Mouse (Mus musculus): Measurements from ENCODE around the gene Pick1. TPM values are rescaled to one million over a fixed set of nuclear protein-coding genes. Genes with fewer than 3 reads are reported as not detected.
"Not testable (repeated sequence)": the region's sequence is repeated elsewhere in the genome, so short reads cannot be mapped to it uniquely, and the experiment has no call there.

The Pick1 gene
- total RNA-seq, 2 experiments from 2014 or later: 22.4 to 22.8 TPM

DNA sequence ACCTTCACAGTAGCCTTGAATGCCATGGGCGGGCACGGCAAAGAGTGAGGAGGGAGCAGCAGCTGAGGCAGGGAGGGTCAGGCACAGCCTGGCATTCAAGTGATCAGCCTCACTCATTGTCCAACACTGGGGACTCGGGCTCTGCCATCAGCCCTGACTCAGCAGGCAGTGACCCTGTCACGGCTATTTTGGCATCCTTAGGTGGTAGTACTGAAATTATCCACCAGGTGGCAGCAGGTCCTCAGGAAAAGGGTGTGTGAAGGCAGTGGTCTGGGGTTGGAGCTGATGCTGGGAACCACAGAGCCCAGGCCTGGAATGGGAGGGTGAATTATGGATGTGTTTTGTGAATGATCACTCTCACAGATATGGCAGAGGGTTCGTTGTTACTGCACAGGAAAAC lies 4.3 kb upstream of the Pick1 start:
- peak; percentile 84 to 96 for DNase-seq

DNA sequence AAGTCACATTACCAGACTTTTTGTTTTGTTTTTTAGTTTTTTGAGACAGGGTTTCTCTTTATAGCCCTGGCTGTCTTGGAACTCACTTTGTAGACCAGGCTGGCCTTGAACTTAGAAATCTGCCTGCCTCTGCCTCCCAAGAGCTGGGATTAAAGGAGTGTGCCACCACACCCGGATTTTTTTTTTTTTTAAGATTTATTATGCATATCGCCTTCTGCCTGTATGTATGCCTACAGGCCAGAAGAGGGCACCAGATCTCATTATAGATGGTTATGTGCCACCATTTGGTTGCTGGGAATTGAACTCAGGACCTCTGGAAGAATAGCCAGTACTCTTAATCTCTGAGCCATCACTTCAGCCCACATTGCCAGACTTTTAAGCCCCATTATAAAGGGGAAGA lies 3.2 kb upstream of the Pick1 start:
- DNase-seq: not testable (repeated sequence)

DNA sequence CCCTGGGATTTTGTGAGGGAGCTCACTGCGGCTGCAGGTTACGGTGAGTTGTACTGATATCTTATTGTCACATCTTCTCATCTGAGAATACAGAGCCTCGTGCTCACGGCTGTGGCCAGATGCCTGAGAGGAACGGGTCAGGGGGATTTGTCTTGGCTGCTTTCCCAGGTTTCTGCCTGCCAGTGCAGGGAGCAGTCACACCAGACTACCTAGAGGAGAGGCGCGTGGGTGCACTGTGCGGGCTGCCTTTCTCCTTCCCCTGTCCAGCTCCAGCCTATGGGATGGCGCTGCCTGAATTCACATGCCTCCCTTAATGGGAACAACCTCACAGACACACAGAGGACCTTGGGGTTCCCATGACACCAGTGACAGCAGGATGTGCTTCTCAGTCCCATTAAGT lies 6.3 kb downstream of the Pick1 start:
- no peak for DNase-seq

DNA sequence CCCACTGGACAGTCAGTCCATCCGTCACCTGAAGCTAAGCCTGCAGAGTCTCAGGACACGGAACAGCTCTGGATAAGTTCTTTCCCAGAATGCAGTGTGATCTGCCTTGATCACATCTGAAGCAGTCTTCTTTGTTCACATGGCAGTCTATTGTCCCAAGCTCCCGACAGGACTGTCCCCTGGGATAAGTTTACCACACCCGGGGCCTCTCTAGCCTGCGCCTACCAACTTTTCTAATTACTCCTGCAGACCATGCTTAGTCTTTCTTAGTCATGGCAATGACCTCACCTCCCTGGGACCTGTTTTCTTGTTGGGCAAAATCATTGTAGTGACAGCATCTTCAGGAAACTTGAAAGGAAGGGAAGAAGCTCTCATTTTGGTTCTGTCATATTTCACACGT lies 9.1 kb downstream of the Pick1 start:
- peak in 1 of 2 experiments; percentile 41 for DNase-seq

DNA sequence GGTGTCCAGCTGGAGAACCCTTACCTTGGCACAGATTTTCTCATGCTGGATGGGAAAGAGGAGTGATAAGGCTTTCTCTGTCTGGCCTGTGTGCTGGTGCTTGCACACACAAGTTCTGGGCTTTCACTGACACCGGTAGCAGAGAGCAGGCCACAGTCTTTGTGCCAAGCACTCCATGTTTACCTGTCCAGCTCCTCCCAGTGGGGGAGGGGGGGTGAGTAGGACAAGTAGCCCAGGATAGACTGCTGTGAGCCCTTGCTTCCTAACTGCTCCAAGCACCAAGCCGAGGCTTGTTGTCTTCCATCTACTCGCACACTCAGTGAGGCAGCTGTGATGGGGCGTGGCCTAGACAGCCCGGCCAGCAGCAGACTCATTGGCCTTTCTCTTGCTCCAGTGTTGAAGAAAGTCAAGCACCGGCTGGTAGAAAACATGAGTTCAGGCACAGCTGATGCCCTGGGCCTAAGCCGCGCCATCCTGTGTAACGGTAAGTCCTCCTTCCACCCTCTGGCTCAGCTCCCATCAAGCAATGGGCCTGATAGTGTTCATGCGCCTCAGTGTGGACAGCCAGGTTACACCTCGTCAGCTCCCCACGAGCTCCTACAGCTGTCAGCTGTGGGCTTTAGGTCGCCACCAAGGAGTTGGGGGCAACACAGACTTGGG lies 13.7 kb downstream of the Pick1 start:
- no peak for DNase-seq

DNA sequence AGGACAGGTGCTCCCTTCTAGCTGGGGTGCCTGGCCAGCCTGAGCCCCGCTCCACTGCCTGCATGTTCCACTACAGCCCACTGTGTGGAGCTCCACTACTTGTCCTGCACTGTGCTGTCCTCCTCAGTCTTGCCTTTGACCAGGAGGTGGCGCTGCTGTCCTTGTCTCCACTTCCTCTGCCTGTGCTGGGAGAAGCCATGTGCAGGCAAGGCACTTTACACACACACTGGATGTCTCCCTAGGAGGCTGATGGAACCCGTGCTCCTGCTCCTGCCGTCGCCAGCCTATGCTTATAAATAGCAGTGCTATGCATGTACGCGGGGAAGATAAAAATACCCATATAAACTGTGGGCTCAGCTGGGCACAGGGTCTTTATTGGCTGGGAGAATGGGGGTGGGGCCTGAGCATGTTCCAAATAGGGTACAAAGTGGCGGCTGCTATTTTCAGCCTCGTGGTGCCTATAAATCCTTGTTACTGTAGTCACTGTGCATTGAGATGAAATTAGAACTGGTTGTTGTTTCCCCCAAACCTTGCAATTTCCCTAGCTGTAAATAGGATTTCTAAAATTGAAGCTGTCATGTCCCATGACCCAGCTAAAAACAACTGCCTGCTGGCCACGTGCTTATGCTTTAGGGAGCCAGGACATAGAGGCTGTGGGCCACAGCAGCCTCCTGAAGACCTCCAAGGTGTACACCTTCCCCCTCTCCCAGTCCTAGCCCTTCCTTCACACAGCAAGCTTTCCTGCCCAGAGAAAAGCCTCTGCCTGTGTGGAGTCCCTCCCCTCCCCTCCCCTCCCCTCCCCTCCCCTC lies 14.5 kb downstream of the Pick1 start:
- DNase-seq: peak; percentile 96 to 97

DNA sequence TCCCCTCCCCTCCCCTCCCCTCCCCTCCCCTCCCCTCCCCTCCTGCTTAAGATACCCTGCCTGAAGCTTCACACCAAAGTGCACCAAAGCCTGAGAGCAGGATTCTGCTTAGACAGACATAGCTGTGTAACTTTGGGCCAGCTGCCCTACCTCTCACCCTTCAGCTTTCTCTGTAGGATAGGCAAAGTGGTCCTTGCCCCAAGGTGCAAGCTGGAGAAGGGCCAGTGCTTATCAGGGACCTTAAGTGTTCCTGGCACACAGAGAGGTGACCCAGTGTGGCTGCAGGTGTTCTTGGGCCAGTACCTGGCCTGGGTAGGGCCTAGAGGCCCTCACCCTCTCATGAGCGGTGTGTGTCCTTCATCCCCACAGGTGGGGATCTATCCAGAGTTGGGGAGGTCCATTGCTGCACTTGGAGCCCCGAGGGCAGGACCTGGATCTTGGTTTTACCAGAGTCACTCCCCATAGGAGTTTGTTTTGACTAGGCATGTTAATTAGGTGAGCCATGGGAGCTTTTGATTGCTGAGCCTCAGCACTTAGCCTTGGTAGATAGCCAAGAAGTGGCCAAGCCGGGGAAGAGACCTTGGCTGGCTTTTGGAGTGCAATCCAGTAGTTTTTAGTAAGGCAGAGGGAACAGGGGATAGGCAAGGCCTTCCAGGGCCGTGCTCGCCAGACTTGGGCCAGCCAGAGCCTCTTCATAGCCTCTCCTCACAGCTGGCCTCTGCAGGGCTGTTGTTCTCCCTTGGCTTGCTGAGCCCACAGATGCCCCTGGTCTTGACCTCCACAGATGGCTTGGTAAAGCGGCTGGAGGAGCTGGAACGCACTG lies 15.3 kb downstream of the Pick1 start:
- DNase-seq: peak; percentile 49 to 55

DNA sequence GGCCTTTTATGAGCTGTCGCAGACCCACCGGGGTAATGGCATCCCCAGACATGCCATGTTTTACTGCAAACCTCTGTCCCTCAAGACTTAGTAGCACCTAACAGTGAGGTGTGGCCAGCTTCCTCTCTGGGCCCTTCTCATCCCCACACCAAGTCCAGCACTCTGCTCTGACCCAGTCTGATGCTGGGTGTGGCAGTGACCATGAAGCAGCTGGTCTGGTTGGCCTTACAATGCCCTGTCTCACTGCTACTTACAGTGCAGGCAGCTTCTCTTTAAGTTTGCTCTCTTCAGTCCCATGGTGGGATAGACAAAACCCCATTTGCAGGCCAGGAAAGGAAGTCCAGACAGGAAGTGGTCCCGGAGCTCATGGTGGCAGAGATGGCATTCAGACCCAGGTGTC lies 16.3 kb downstream of the Pick1 start:
- DNase-seq: no peak

DNA sequence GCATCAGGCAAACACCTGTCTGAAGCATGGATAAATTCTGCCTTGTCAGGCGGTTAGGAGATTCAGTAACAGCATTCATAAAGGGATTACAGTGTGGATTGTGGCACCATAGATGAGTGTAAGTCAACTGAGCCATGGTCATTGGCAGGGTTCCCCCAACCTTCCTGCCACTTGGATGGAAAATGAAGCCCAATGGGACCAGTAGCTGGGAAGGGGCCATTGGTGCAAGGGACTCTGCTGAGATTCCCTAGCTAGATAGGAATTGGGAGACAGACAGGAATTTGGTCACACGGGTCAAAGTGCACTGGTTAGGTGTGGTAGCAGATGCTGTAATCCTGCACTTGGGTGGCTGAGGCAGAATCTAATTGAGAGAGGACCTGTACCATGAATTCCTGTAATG lies 21.3 kb downstream of the Pick1 start:
- DNase-seq: no peak

DNA sequence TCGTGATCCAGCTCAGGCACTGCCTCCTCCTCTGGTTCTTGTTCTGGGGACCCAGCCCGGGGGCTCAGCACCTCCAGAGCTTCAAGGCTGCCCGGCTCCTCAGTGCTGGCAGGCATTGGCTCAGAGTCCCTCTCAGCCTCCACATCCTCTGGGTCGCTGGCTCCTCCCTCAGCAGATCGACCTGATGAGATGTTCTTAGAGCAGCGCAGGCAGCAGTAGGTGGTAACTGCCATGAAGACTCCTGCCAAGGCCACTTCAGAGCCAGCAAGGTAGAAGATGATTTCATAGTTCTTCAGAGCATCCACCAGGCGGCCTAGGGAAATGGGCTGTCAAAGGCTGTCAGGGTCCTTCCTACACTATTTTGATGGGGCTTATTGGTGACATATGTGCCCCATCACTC lies 22.2 kb downstream of the Pick1 start:
- DNase-seq: no peak

DNA sequence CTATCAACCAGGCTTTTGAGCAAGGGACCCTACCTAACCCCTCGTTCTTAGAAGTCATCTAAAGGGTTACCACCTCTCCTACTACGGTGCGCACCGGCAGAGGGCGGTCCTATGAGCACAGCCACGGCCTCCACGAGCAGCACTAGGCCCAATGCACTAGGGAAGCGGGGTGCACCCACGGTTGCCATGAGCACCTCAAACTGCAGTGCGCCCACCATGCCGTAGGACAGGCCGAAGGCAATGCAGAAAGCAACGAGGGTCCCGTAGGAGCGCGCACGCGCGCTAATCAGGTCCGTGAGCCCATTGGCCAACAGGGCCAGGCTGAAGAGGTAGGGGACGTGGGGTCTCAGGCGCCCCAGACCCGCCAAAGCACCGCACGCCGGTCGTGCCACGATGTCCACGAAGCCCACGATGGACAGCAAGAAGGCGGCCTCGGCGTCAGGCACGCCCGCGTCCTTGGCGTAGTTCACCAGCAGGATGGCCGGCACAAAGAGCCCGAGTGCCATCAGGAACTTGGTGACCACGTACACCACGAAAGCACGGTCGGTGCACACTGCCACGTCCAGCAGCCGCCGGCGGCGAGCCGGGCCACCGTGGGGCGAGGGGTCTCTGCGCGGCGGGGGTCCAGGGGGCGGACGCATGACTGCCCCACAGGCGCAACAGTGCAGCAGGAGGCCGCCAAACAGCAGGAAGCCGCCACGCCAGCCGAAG lies 23.0 kb downstream of the Pick1 start:
- no peak for DNase-seq

DNA sequence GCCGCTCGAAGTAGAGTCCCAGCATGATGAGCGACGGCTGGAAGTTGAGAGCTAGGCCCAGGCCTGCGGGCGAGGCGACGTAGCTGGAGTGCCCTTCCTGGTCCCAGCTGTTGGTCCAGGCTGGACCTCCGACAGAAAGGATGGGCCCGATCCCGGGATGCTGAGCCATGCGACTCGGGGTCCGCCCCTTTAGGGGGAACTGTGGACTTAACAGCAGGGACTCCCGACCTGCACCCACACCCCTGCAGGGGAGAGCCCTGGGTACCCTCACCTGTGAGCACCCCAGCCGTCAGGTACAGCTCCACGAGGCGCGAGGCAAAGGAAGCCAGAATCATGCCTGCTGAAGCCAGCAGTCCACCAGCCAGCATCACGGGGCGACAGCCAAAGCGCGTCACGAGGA lies 23.6 kb downstream of the Pick1 start:
- DNase-seq: no peak

DNA sequence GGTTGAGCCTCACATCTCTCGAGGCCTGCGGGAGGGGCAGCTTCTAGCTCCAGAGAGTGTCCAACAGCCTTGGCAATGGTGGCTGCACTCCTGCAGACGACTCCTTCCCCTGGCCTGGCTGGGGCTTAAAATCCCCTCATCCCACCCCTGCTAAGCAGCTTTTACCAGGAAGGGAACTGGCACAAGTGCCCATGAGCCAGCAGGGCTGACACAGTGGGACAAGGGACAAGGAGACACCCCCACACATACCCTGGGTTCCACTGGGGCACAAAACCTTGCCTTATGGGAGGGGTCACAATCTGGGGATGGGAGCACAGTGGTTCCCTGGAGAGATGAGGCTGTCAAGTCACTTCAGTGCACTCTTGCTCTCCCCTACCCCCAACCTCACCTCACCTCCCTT lies 25.7 kb downstream of the Pick1 start, which contains the start of gene Slc16a8:
Gene Slc16a8 (minus strand): TSS at position 101 of the 400 bp plus-strand sequence.
- DNase-seq: no peak

DNA sequence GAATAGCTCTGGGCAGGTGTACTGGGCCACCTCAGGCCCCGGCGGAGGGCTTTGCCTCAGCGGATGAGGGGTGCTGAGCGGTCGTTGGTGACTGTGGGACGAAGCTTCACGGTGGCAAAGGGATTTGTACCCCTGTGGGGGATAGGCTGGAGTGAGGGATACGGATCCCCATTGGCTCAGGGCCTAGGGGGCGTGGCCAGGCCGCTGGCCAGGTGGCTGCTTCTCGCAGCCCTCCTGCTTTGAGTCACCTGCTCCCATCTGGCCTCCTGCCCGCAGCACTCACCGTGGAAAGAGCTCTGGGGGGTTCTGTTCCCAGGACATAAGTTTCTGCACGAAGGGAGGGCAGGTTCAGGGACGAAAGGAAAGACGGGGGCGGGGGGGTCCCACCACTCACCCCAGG lies 29.5 kb downstream of the Pick1 start:
- no peak for DNase-seq

DNA sequence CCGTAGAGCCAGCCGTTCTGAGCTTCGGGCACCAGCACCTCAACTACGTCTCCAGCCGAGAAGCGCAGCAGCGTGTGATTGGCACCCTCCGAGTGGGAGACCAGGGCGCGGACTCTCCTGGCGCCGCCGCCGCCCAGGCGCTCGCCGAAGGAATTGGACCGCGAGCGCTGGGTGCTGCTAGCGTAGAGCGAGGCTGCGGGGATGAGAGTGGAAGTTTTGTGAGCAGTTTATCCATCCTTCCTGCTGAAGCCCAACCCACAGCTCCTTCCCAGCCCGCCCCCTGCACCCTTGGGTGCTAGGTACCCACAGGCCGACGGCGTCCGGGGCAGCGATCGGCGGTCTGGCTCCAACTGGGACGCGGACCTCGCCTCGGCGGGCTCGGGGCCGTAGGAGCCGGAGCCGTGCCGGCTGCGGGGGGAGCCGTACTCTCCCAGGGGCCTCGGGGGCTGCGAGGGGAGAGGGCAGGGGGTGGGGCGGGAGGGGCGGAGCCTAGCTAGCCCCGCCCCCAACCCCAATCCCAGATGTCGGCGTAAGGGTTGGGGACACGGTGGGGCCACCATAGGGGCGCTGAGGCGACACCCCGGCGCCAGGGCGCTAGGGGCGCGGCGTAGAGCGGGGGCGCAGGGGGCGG lies 32.2 kb downstream of the Pick1 start:
- peak in 1 of 2 experiments; percentile 45 for DNase-seq

DNA sequence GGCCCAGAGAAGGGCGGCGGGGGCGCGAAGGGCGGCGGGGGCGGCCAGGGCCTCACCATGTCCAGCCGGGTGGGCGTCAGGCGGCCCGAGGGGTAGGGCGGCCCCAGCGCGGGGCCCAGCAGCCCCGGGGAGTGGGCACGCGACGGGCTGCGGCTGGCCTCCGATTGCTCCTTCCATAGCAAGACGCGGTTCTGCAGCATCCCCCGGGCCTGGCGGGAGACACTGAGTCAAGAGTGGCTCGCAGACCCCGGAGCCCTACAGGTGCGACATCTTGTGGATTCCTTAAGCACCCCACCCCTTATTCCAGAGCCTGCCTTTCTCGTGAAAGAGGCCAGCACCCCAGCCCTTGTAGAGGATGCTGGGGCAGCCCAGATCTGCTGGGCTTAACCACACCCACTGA lies 32.8 kb downstream of the Pick1 start:
- no peak for DNase-seq

DNA sequence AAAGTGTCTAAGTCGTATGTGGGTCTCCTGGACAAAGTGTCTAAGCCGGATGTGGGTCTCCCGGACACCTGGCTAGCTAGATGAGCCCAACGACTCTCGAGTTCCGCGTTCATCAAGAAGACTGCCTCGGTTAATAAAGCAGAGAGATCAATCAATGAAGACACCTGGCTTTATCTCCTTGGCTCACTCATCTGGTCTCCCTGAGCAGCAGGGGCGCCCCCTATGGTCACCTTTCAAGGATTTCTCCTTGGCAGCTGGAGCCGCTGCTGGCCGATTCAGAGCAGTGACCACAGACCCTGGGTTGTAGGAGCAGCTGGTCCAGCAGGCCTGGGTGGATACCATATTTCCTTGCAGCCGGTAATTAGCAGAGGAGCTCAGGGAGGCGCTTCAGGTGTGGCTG lies 33.4 kb downstream of the Pick1 start:
- DNase-seq: no peak

DNA sequence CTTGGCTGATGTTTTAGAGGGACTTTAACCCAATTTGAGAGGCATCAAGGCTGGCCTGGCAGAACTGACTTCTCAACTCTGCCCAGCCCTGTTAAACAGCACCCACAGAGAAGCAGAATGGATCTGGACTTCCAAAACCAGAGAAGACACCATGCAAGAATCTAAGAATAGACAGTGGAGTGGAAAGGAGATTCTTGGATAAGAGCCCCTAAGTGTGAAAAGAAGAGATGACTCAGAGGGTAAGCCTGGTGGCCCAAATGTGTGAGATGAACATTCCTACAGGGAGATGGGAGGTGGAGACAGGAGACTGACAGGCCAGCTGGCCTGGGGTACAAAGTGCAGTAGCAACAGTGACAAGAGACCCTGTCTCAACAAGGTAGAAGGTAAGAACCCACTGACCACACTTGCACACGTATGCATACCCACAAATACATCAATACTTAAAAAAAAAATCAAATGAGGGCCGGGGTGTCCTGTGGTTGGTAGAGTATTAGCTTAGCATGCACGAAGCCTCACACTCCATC lies 33.9 kb downstream of the Pick1 start:
- no peak for DNase-seq

DNA sequence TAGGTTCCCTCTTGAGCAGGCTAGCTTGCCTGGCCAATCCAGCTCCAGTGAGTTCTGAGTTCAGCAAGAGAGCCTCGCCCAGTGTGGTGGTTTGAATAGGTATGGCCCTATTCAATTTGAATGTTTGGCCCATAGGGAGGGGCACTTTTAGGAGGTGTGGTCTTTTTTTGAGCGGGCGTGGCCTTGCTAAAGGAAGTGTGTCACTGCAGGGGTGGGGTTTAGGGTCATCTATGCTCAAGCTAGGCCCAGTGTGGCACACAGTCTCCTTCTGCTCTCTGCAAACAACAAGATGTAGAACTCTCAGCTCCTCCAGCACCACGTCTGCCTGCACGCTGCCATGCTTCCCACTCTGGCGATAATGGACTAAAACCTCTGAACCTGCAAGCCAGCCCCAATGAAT lies 34.8 kb downstream of the Pick1 start:
- no peak for DNase-seq

DNA sequence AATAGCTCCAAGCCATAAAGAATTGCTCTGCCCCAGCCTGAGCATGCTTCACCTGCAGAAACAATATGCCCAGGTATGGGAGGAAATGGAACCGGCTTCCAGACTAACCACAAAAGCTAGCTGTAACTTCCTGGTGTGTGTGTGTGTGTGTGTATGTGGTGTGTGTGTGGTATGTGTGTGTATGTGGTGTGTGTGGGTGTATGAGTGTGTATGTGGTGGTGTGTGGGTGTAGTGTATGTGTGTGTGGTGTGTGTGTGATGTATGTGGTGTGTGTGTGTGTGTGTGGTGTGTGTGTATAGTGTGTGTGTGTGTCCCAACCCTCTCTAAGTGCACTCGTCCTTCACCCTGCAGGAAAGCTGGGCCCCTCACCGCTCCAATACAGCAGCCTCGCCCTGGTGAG lies 36.4 kb downstream of the Pick1 start:
- DNase-seq: no peak

DNA sequence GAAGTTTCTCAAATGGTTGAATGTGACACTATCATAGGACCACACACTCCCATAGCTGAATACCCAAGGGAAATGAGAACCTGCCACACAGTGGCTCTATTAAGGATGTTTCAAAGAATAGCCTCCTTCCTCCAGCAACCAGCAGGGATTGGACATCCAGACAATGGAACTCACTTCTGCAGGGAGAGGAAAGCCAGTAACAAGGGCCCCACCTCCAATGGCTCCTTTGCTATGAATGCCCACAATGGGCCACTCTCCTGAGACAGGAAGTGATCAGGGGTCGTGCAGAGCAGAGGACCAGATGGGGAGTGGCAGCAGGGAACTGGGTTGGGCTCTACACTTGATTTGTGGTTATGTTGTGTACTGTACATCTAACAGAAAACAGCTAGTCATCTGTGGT lies 39.5 kb downstream of the Pick1 start:
- no peak for DNase-seq

All from heart, adult 18-20 months (tissue).